Mouse (Mus musculus): ENCODE data around the gene Gnb5. TPM values are rescaled to one million over a fixed set of nuclear protein-coding genes. Genes with fewer than 3 reads are reported as not detected.

The Gnb5 gene
- total and polyA plus RNA-seq, 2 experiments = 0.74 to 0.78 TPM

GRCm38 (mm10) chr9:75328047-75328446 lies 22.0 kb downstream of the Gnb5 start:
- DNase-seq (ENCODE audit: extremely low read depth, low read depth, low spot score) = no peak
- Histone ChIP-seq H3K9ac (ENCODE audit: low read depth, low read length) (no peak overlapping the region), H3K79me2 (ENCODE audit: control insufficient read depth, insufficient read depth, low read length) (no peaks in the 10 kb centered on the region), H3K4me1 (ENCODE audit: control insufficient read depth, insufficient read depth, low read length) (no peaks in the 10 kb centered on the region), H3K27ac (replicated peaks; ENCODE audit: insufficient read depth, low read depth, low read length) (no peak overlapping the region), H3K4me3 (ENCODE audit: insufficient read depth, low read depth, low read length) (no peak overlapping the region), H3K36me3 (ENCODE audit: control insufficient read depth, insufficient read depth, low read length) (no peaks in the 10 kb centered on the region), H3K27me3 (ENCODE audit: control insufficient read depth, insufficient read depth, low read length) (no peaks in the 10 kb centered on the region)
- no peak for TF ChIP-seq CTCF (IDR thresholded peaks at IDR 0.05; ENCODE audit: low read depth, low read length)
- TF ChIP-seq POLR2A (IDR thresholded peaks at IDR 0.05; ENCODE audit: extremely low read depth, insufficient read depth, low read length) = no peak
- 97% methylated on average over 3 of the region's 3 CpGs for WGBS

GRCm38 (mm10) chr9:75330821-75331220 lies 24.7 kb downstream of the Gnb5 start:
- Histone ChIP-seq H3K4me3 (ENCODE audit: insufficient read depth, low read depth, low read length) (no peak overlapping the region), H3K9ac (ENCODE audit: low read depth, low read length) (no peak overlapping the region), H3K4me1 (ENCODE audit: control insufficient read depth, insufficient read depth, low read length) (no peaks in the 10 kb centered on the region), H3K36me3 (ENCODE audit: control insufficient read depth, insufficient read depth, low read length) (no peaks in the 10 kb centered on the region), H3K79me2 (ENCODE audit: control insufficient read depth, insufficient read depth, low read length) (no peaks in the 10 kb centered on the region), H3K27me3 (ENCODE audit: control insufficient read depth, insufficient read depth, low read length) (no peaks in the 10 kb centered on the region), H3K27ac (replicated peaks; ENCODE audit: insufficient read depth, low read depth, low read length) (no peak overlapping the region)
- TF ChIP-seq CTCF (IDR thresholded peaks at IDR 0.05; ENCODE audit: low read depth, low read length) (no peak), POLR2A (IDR thresholded peaks at IDR 0.05; ENCODE audit: extremely low read depth, insufficient read depth, low read length) (no peak)
- DNase-seq (ENCODE audit: extremely low read depth, low read depth, low spot score) = no peak
- 92% methylated on average over 8 of the region's 8 CpGs for WGBS

GRCm38 (mm10) chr9:75334440-75334839 lies 28.4 kb downstream of the Gnb5 start:
- Histone ChIP-seq H3K27ac (replicated peaks; ENCODE audit: insufficient read depth, low read depth, low read length) (no peak overlapping the region), H3K9ac (ENCODE audit: low read depth, low read length) (no peak overlapping the region), H3K36me3 (ENCODE audit: control insufficient read depth, insufficient read depth, low read length) (no peaks in the 10 kb centered on the region), H3K27me3 (ENCODE audit: control insufficient read depth, insufficient read depth, low read length) (no peaks in the 10 kb centered on the region), H3K4me1 (ENCODE audit: control insufficient read depth, insufficient read depth, low read length) (no peaks in the 10 kb centered on the region), H3K79me2 (ENCODE audit: control insufficient read depth, insufficient read depth, low read length) (no peaks in the 10 kb centered on the region), H3K4me3 (ENCODE audit: insufficient read depth, low read depth, low read length) (no peak overlapping the region)
- 72% methylated on average over 4 of the region's 4 CpGs for WGBS
- no peak for DNase-seq (ENCODE audit: extremely low read depth, low read depth, low spot score)
- TF ChIP-seq CTCF (IDR thresholded peaks at IDR 0.05; ENCODE audit: low read depth, low read length) = no peak
- no peak for TF ChIP-seq POLR2A (IDR thresholded peaks at IDR 0.05; ENCODE audit: extremely low read depth, insufficient read depth, low read length)

DNA sequence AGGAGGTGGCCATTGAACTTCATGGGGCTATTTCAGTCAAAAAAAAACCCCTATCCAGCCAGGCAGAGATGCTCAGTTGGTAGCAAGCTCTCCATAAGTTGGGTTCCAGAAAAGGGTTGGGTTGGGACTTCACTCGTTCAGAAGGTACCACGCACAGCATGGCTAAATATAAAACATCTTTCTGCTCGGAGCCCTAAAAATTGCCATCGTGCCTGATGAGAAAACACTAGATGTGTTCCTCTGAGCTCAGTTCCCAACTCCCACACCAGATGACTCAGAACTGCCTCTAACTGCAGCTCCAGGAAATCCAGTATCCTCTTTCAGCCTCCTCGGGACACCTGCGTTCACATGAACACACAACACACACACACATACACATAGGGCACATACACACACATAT lies 31.9 kb downstream of the Gnb5 start:
- TF ChIP-seq POLR2A (IDR thresholded peaks at IDR 0.05; ENCODE audit: extremely low read depth, insufficient read depth, low read length) (no peak), CTCF (IDR thresholded peaks at IDR 0.05; ENCODE audit: low read depth, low read length) (no peak)
- H3K4me3 ChIP-seq (ENCODE audit: insufficient read depth, low read depth, low read length) = no peak overlapping the region
- H3K27me3 ChIP-seq (ENCODE audit: control insufficient read depth, insufficient read depth, low read length) = no peaks in the 10 kb centered on the region
- WGBS = 88% methylated on average over 6 of the region's 6 CpGs
- H3K9ac ChIP-seq (ENCODE audit: low read depth, low read length) = no peak overlapping the region
- no peak overlapping the region for H3K27ac ChIP-seq (replicated peaks; ENCODE audit: insufficient read depth, low read depth, low read length)
- H3K4me1 ChIP-seq (ENCODE audit: control insufficient read depth, insufficient read depth, low read length) = no peaks in the 10 kb centered on the region
- no peaks in the 10 kb centered on the region for H3K79me2 ChIP-seq (ENCODE audit: control insufficient read depth, insufficient read depth, low read length)
- H3K36me3 ChIP-seq (ENCODE audit: control insufficient read depth, insufficient read depth, low read length) = no peaks in the 10 kb centered on the region
- no peak for DNase-seq (ENCODE audit: extremely low read depth, low read depth, low spot score)

GRCm38 (mm10) chr9:75342433-75342832 lies 36.3 kb downstream of the Gnb5 start:
- no peak for DNase-seq (ENCODE audit: extremely low read depth, low read depth, low spot score)
- WGBS = 21% methylated on average over 4 of the region's 4 CpGs
- H3K27ac ChIP-seq (replicated peaks; ENCODE audit: insufficient read depth, low read depth, low read length) = no peak overlapping the region

GRCm38 (mm10) chr9:75347458-75347857 lies 41.4 kb downstream of the Gnb5 start, which contains the start of gene Bcl2l10:
Gene Bcl2l10, plus strand, starts transcription at chr9:75347758.
- TF ChIP-seq POLR2A (IDR thresholded peaks at IDR 0.05; ENCODE audit: extremely low read depth, insufficient read depth, low read length) (no peak), CTCF (IDR thresholded peaks at IDR 0.05; ENCODE audit: low read depth, low read length) (no peak)
- no peak for DNase-seq (ENCODE audit: extremely low read depth, low read depth, low spot score)

More at GRCm38 (mm10) chr9:75342433-75342832, 36.3 kb downstream of the Gnb5 start:
- H3K27me3 ChIP-seq (ENCODE audit: control insufficient read depth, insufficient read depth, low read length) = no peaks in the 10 kb centered on the region
- no peaks in the 10 kb centered on the region for H3K4me1 ChIP-seq (ENCODE audit: control insufficient read depth, insufficient read depth, low read length)
- H3K4me3 ChIP-seq (ENCODE audit: insufficient read depth, low read depth, low read length) = no peak overlapping the region
- no peak for TF ChIP-seq CTCF (IDR thresholded peaks at IDR 0.05; ENCODE audit: low read depth, low read length)
- TF ChIP-seq POLR2A (IDR thresholded peaks at IDR 0.05; ENCODE audit: extremely low read depth, insufficient read depth, low read length) = no peak
- H3K36me3 ChIP-seq (ENCODE audit: control insufficient read depth, insufficient read depth, low read length) = no peaks in the 10 kb centered on the region
- no peak overlapping the region for H3K9ac ChIP-seq (ENCODE audit: low read depth, low read length)
- no peaks in the 10 kb centered on the region for H3K79me2 ChIP-seq (ENCODE audit: control insufficient read depth, insufficient read depth, low read length)

More at GRCm38 (mm10) chr9:75347458-75347857, 41.4 kb downstream of the Gnb5 start, which contains the start of gene Bcl2l10:
- Histone ChIP-seq H3K9ac (ENCODE audit: low read depth, low read length) (no peak within 1 kb of the TSS), H3K36me3 (ENCODE audit: control insufficient read depth, insufficient read depth, low read length) (no peaks in the 10 kb centered on the region), H3K27ac (replicated peaks; ENCODE audit: insufficient read depth, low read depth, low read length) (no peak within 1 kb of the TSS), H3K4me3 (ENCODE audit: insufficient read depth, low read depth, low read length) (no peak within 1 kb of the TSS), H3K27me3 (ENCODE audit: control insufficient read depth, insufficient read depth, low read length) (no peaks in the 10 kb centered on the region), H3K4me1 (ENCODE audit: control insufficient read depth, insufficient read depth, low read length) (no peaks in the 10 kb centered on the region), H3K79me2 (ENCODE audit: control insufficient read depth, insufficient read depth, low read length) (no peaks in the 10 kb centered on the region)
- WGBS = 93% methylated on average over 5 of the region's 5 CpGs

Data from liver, adult 2 months (tissue).